Mouse (Mus musculus) liver, postnatal 0 days (tissue): ENCODE results near the gene Myo6. TPM values are rescaled to one million over a fixed set of nuclear protein-coding genes. Genes with fewer than 3 reads are reported as not detected.

Source experiments
- ATAC-seq: fragments of 200-750 bp; cut with Nextera tagmentation; 2 replicates; pipeline ENCODE4 v1.8.0; 2017; ENCODE audit warnings: mild to moderate bottlenecking, moderate library complexity
- DNase-seq: peaks from one replicate; pipeline ENCODE4 v3.0.0-alpha.2; 2016
- H3K27ac ChIP-seq: fragments of 300-500 bp; sonication (generic); 2 replicates; pipeline ENCODE4 v1.5.1; 2014; ENCODE audit warnings: antibody characterized with exemption, moderate library complexity, mild to moderate bottlenecking, low read depth
- H3K27me3 ChIP-seq: fragments of 300-500 bp; sonication (generic); 2 replicates; pipeline ENCODE4 v1.6.1; 2014; ENCODE audit warnings: low read length, control low read depth, mixed read lengths; ENCODE audit not compliant: insufficient read depth
- H3K36me3 ChIP-seq: fragments of 300-500 bp; sonication (generic); replicated peaks from 2 replicates; pipeline ENCODE4 v1.6.1; 2014; ENCODE audit warnings: mild to moderate bottlenecking, control low read depth, low read length, moderate library complexity, mixed read lengths; ENCODE audit not compliant: insufficient read depth
- H3K4me1 ChIP-seq: fragments of 300-500 bp; sonication (generic); 2 replicates; pipeline ENCODE4 v1.6.1; 2014; ENCODE audit warnings: antibody characterized with exemption, mild to moderate bottlenecking, control low read depth; ENCODE audit not compliant: insufficient read depth
- H3K4me2 ChIP-seq: fragments of 300-500 bp; sonication (generic); 2 replicates; pipeline ENCODE4 v1.6.1; 2014; ENCODE audit warnings: low read depth, mild to moderate bottlenecking, low read length, moderate library complexity, mixed read lengths
- H3K4me3 ChIP-seq: fragments of 300-500 bp; sonication (generic); 2 replicates; pipeline ENCODE4 v1.5.1; 2014; ENCODE audit warnings: low read depth, low read length
- H3K9ac ChIP-seq: fragments of 300-500 bp; sonication (generic); replicated peaks from 2 replicates; pipeline ENCODE4 v1.6.1; 2014; ENCODE audit warnings: mild to moderate bottlenecking, moderate library complexity
- H3K9me3 ChIP-seq: fragments of 300-500 bp; sonication (generic); 2 replicates; pipeline ENCODE4 v1.6.1; 2016; ENCODE audit warnings: mild to moderate bottlenecking, control low read depth, low read length, mixed read lengths
- CTCF ChIP-seq: sonication (generic); IDR thresholded peaks from 2 replicates; pipeline ENCODE4 v1.5.1; 2016; ENCODE audit warnings: antibody characterized with exemption, low read depth
- EP300 ChIP-seq: IDR thresholded peaks from 2 replicates; pipeline ENCODE4 v1.6.1; 2016; ENCODE audit warnings: antibody characterized with exemption, low read depth, mild to moderate bottlenecking
- WGBS: fragments of 180-500 bp; shearing (Covaris S2); extraction: QIAGEN DNeasy Blood & Tissue Kit; methylation state at CpG from one replicate; pipeline ENCODE4 v1.1.7; 2014; ENCODE audit not compliant: insufficient replicate concordance; 5-methylcytosine and 5-hydroxymethylcytosine counted together
- polyA plus RNA-seq: library from polyadenylated mRNA; unstranded; fragments of >200 nt; fragmentation: Nextera tagmentation; extraction: Ambion mirVana; gene quantifications from 2 replicates; pipeline ENCODE4 v1.2.1, GENCODE M21; 2015

Gene Myo6
- polyA plus RNA-seq, 1 experiment from 2014 or later = 4.4 TPM

DNA sequence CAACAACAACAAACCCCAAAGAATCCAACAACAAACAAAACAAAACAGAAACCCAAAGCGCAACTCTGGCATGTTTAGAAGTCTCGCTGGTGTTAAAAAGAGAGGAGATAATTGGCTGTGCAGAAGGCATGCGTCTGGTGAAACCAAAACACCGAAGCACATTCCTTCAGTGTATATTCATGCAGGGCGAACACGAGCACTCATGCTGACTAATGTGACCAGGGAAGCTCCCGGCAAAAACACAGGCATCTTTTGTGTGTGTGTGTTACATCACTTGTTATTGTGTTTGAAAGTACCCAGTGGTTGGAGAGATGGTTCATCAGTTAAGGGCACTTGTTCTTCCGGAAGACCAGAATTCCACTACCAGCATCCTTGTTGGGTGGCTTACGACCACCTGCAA is 4.7 kb downstream of the Myo6 start:
- H3K4me3 ChIP-seq = no peak overlapping the region
- no peaks in the 10 kb centered on the region for H3K27me3 ChIP-seq
- WGBS = 81% methylated on average over 9 of the region's 9 CpGs
- no peaks in the 10 kb centered on the region for H3K36me3 ChIP-seq
- no peak for DNase-seq
- H3K9me3 ChIP-seq = no peaks in the 10 kb centered on the region
- no peaks in the 10 kb centered on the region for H3K4me1 ChIP-seq
- H3K9ac ChIP-seq = no peak overlapping the region
- H3K27ac ChIP-seq = no peak overlapping the region
- ATAC-seq = no peak
- no peak overlapping the region for H3K4me2 ChIP-seq
- no peak for TF ChIP-seq CTCF
- TF ChIP-seq EP300 = no peak

DNA sequence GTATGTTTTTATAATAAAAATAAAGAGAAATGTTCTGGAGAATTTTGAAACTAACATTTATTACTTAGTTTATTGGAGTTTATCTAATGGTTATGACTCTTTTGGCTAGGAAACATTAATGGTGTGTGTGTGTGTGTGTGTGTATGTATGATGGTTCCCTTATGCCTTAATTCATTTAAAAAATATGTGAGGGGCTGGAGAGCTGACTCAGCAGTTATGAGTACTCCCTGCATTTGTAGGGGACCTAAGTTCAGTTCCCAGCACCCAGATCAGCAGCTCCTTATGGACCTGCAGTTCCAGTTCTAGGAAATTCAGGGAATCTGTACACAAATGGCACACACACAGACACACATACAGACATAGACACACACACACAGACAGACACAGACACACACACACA is 6.4 kb downstream of the Myo6 start:
- DNase-seq = no peak
- TF ChIP-seq CTCF (no peak), EP300 (no peak)
- Histone ChIP-seq H3K4me3 (no peak overlapping the region), H3K4me1 (no peaks in the 10 kb centered on the region), H3K36me3 (no peaks in the 10 kb centered on the region), H3K9me3 (no peaks in the 10 kb centered on the region), H3K27me3 (no peaks in the 10 kb centered on the region), H3K27ac (no peak overlapping the region), H3K4me2 (no peak overlapping the region), H3K9ac (no peak overlapping the region)
- no peak for ATAC-seq

- DNase-seq = no peak
- 77% methylated on average over 8 of the region's 8 CpGs for WGBS
Observed at GRCm38 (mm10) chr9:80172396-80173222, 7.8 kb downstream of the Myo6 start.

DNA sequence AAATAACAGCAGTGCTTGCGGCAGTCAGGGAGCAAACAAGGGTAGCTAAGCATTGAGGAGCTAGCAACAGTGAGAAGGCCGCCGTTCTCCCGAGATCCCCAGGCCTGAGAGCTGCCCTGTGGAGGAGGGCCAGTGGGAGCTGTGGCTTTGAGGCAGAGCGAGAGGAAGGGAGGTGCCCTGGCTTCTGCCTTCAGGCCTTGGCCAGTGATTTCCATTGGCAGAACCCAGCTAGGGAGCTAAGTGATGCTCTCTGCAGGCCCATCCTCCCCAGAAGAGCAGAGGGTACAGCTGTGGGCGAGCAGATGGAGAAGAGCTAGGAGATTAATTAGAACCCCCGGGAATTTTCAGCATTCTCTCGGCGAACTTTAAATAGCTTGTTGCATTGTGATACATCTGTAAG is 8.8 kb downstream of the Myo6 start:
- H3K4me1 ChIP-seq = no peaks in the 10 kb centered on the region
- DNase-seq (no peak), ATAC-seq (no peak)
- H3K27ac ChIP-seq = no peak overlapping the region
- H3K27me3 ChIP-seq = no peaks in the 10 kb centered on the region
- H3K9me3 ChIP-seq = no peaks in the 10 kb centered on the region
- H3K36me3 ChIP-seq = no peaks in the 10 kb centered on the region
- H3K9ac ChIP-seq = no peak overlapping the region
- H3K4me2 ChIP-seq = no peak overlapping the region
- TF ChIP-seq CTCF (no peak), EP300 (no peak)
- 67% methylated on average over 9 of the region's 9 CpGs for WGBS
- no peak overlapping the region for H3K4me3 ChIP-seq

More at GRCm38 (mm10) chr9:80172396-80173222, 7.8 kb downstream of the Myo6 start:
- H3K4me2 ChIP-seq = no peak overlapping the region
- no peak overlapping the region for H3K9ac ChIP-seq
- H3K27me3 ChIP-seq = no peaks in the 10 kb centered on the region
- H3K4me3 ChIP-seq = no peak overlapping the region
- H3K4me1 ChIP-seq = no peaks in the 10 kb centered on the region
- no peak overlapping the region for H3K27ac ChIP-seq
- H3K9me3 ChIP-seq = no peaks in the 10 kb centered on the region
- TF ChIP-seq CTCF (no peak), EP300 (no peak)
- no peaks in the 10 kb centered on the region for H3K36me3 ChIP-seq
- ATAC-seq = no peak

DNA sequence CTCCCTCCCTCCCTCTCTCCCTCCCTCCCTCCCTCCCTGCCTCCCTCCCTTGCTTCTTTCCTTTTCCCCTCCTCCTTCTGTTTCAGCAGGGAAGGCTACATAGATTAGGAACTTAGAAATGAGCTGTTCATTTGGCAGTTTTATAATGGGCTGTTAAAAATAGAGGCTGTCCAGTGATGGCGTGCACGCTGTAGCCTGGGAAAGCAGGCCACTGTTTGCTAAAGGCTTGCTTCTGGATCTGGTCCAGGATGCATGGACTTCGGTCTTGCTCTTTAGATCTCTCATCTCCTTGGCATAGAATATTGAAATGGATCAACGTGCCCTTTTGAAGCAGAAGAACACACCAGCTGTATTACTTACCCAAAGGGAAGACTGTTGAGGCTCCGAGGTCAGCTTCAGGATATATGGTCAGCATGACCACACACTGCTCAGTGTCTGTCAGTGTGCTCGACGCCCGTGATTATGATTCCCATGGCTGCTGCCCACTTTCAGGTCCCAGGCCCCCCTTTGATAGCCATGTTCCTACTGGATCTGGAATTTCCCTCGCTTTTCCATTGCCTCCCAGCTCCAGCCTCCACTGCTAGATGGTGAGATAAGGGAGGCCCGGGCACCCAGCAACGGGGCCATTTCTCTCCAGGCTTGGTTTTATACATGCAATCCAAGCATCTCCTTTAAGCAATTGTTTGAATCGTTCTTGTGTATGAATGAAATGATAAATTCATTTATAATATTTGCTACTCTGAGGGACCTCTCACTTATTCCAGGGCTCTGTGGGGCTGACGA is 12.1 kb downstream of the Myo6 start:
- Histone ChIP-seq H3K27me3 (no peaks in the 10 kb centered on the region), H3K27ac (no peak overlapping the region), H3K9ac (no peak overlapping the region), H3K36me3 (no peaks in the 10 kb centered on the region), H3K4me1 (no peaks in the 10 kb centered on the region), H3K4me2 (no peak overlapping the region), H3K9me3 (no peaks in the 10 kb centered on the region), H3K4me3 (no peak overlapping the region)
- TF ChIP-seq CTCF (no peak), EP300 (no peak)
- DNase-seq (peak; percentile 36), ATAC-seq (peak; percentile 41; the same call in 1 of the 2 replicates)
- WGBS = 70% methylated on average over 13 of the region's 13 CpGs

- Histone ChIP-seq H3K4me2 (no peak overlapping the region), H3K9ac (no peak overlapping the region), H3K4me3 (no peak overlapping the region), H3K4me1 (no peaks in the 10 kb centered on the region), H3K27ac (no peak overlapping the region), H3K9me3 (no peaks in the 10 kb centered on the region), H3K27me3 (no peaks in the 10 kb centered on the region), H3K36me3 (no peaks in the 10 kb centered on the region)
- ATAC-seq (no peak), DNase-seq (no peak)
- TF ChIP-seq EP300 (no peak), CTCF (no peak)
- WGBS = 76% methylated on average over 2 of the region's 2 CpGs
Observed at GRCm38 (mm10) chr9:80178670-80179069, 13.8 kb downstream of the Myo6 start.
